Mouse (Mus musculus): ENCODE measurements at regions not wholly inside any gene's neighbourhood (a gene's known extent, or its start where the extent isn't known, plus 50 kb on each side); places are given as distances from the start of the nearest gene placed in this dataset.

GRCm38 (mm10) chr13:99723237-99723981, 177.5 kb downstream of the Cartpt start:
- no peak overlapping the region for H3K4me3 ChIP-seq
- no peak overlapping the region for H3K27ac ChIP-seq
- H3K4me2 ChIP-seq, result no peak overlapping the region
- no peaks in the 10 kb centered on the region for H3K9me3 ChIP-seq
- no peak overlapping the region for H3K9ac ChIP-seq
- H3K36me3 ChIP-seq, result no peaks in the 10 kb centered on the region
- no peaks in the 10 kb centered on the region for H3K4me1 ChIP-seq
- H3K27me3 ChIP-seq, result no peaks in the 10 kb centered on the region
- no peak for ATAC-seq (ENCODE audit: insufficient number of reproducible peaks, low FRiP score, low TSS enrichment, low read depth)
- WGBS, result 55% methylated on average over 5 of the region's 5 CpGs

- WGBS, result 68% methylated on average over 3 of the region's 3 CpGs
- no peaks in the 10 kb centered on the region for H3K9me3 ChIP-seq
- no peaks in the 10 kb centered on the region for H3K36me3 ChIP-seq
- no peak overlapping the region for H3K4me2 ChIP-seq
- ATAC-seq (ENCODE audit: insufficient number of reproducible peaks, low FRiP score, low TSS enrichment, low read depth), result no peak
- H3K27ac ChIP-seq, result no peak overlapping the region
- H3K4me3 ChIP-seq, result no peak overlapping the region
- no peaks in the 10 kb centered on the region for H3K4me1 ChIP-seq
- H3K27me3 ChIP-seq, result no peaks in the 10 kb centered on the region
- H3K9ac ChIP-seq, result no peak overlapping the region
Observed at GRCm38 (mm10) chr13:99720566-99720965, 180.3 kb downstream of the Cartpt start.

- Histone ChIP-seq H3K9me3 (no peaks in the 10 kb centered on the region), H3K4me2 (no peak overlapping the region), H3K27ac (no peak overlapping the region), H3K27me3 (no peaks in the 10 kb centered on the region), H3K4me1 (no peaks in the 10 kb centered on the region), H3K36me3 (no peaks in the 10 kb centered on the region), H3K4me3 (no peak overlapping the region), H3K9ac (no peak overlapping the region)
- WGBS, result 66% methylated on average over 3 of the region's 3 CpGs
- no peak for ATAC-seq (ENCODE audit: insufficient number of reproducible peaks, low FRiP score, low TSS enrichment, low read depth)
Observed at GRCm38 (mm10) chr13:99696559-99696890, 180.2 kb upstream of the Map1b start.

- ATAC-seq (ENCODE audit: insufficient number of reproducible peaks, low FRiP score, low TSS enrichment, low read depth), result no peak
- Histone ChIP-seq H3K4me3 (no peak overlapping the region), H3K9ac (no peak overlapping the region), H3K36me3 (no peaks in the 10 kb centered on the region), H3K4me2 (no peak overlapping the region), H3K9me3 (no peaks in the 10 kb centered on the region), H3K4me1 (no peaks in the 10 kb centered on the region), H3K27me3 (no peaks in the 10 kb centered on the region), H3K27ac (no peak overlapping the region)
- 69% methylated on average over 7 of the region's 7 CpGs for WGBS
Observed at GRCm38 (mm10) chr13:99695874-99696558, 179.7 kb upstream of the Map1b start.

GRCm38 (mm10) chr13:99679934-99680333, 163.6 kb upstream of the Map1b start:
- H3K4me1 ChIP-seq, result no peaks in the 10 kb centered on the region
- ATAC-seq (ENCODE audit: insufficient number of reproducible peaks, low FRiP score, low TSS enrichment, low read depth), result no peak
- WGBS, result 69% methylated on average over 3 of the region's 3 CpGs
- H3K9me3 ChIP-seq, result no peaks in the 10 kb centered on the region
- no peak overlapping the region for H3K4me3 ChIP-seq
- no peak overlapping the region for H3K27ac ChIP-seq
- no peaks in the 10 kb centered on the region for H3K27me3 ChIP-seq
- H3K4me2 ChIP-seq, result no peak overlapping the region
- H3K36me3 ChIP-seq, result no peaks in the 10 kb centered on the region
- H3K9ac ChIP-seq, result no peak overlapping the region

GRCm38 (mm10) chr13:99679430-99679829, 163.1 kb upstream of the Map1b start:
- no peak for ATAC-seq (ENCODE audit: insufficient number of reproducible peaks, low FRiP score, low TSS enrichment, low read depth)
- WGBS, result 41% methylated on average over 2 of the region's 2 CpGs

GRCm38 (mm10) chr13:99676393-99676792, 160.1 kb upstream of the Map1b start:
- Histone ChIP-seq H3K27ac (no peak overlapping the region), H3K9ac (no peak overlapping the region), H3K9me3 (no peaks in the 10 kb centered on the region), H3K4me2 (no peak overlapping the region), H3K27me3 (no peaks in the 10 kb centered on the region), H3K4me3 (no peak overlapping the region), H3K4me1 (no peaks in the 10 kb centered on the region), H3K36me3 (no peaks in the 10 kb centered on the region)
- ATAC-seq (ENCODE audit: insufficient number of reproducible peaks, low FRiP score, low TSS enrichment, low read depth), result no peak
- WGBS, result 16% methylated on average over 1 of the region's 1 CpGs

More at GRCm38 (mm10) chr13:99679430-99679829, 163.1 kb upstream of the Map1b start:
- Histone ChIP-seq H3K27ac (no peak overlapping the region), H3K27me3 (no peaks in the 10 kb centered on the region), H3K9me3 (no peaks in the 10 kb centered on the region), H3K9ac (no peak overlapping the region), H3K4me1 (no peaks in the 10 kb centered on the region), H3K4me3 (no peak overlapping the region), H3K4me2 (no peak overlapping the region), H3K36me3 (no peaks in the 10 kb centered on the region)

GRCm38 (mm10) chr13:99675951-99676350, 159.6 kb upstream of the Map1b start:
- H3K36me3 ChIP-seq, result no peaks in the 10 kb centered on the region
- H3K4me3 ChIP-seq, result no peak overlapping the region
- no peak for ATAC-seq (ENCODE audit: insufficient number of reproducible peaks, low FRiP score, low TSS enrichment, low read depth)
- no peak overlapping the region for H3K27ac ChIP-seq
- H3K9me3 ChIP-seq, result no peaks in the 10 kb centered on the region
- H3K4me1 ChIP-seq, result no peaks in the 10 kb centered on the region
- H3K27me3 ChIP-seq, result no peaks in the 10 kb centered on the region
- H3K4me2 ChIP-seq, result no peak overlapping the region
- WGBS, result 69% methylated on average over 5 of the region's 5 CpGs
- H3K9ac ChIP-seq, result no peak overlapping the region

- H3K9me3 ChIP-seq, result no peaks in the 10 kb centered on the region
- no peaks in the 10 kb centered on the region for H3K4me1 ChIP-seq
- 77% methylated on average over 1 of the region's 1 CpGs for WGBS
- no peaks in the 10 kb centered on the region for H3K36me3 ChIP-seq
- H3K9ac ChIP-seq, result no peak overlapping the region
- H3K4me3 ChIP-seq, result no peak overlapping the region
- no peak overlapping the region for H3K4me2 ChIP-seq
- no peak for ATAC-seq (ENCODE audit: insufficient number of reproducible peaks, low FRiP score, low TSS enrichment, low read depth)
- H3K27me3 ChIP-seq, result no peaks in the 10 kb centered on the region
- no peak overlapping the region for H3K27ac ChIP-seq
Observed at GRCm38 (mm10) chr13:99672714-99673113, 156.4 kb upstream of the Map1b start.

- H3K4me1 ChIP-seq, result no peaks in the 10 kb centered on the region
- ATAC-seq (ENCODE audit: insufficient number of reproducible peaks, low FRiP score, low TSS enrichment, low read depth), result no peak
- H3K27me3 ChIP-seq, result no peaks in the 10 kb centered on the region
- no peaks in the 10 kb centered on the region for H3K36me3 ChIP-seq
- no peak overlapping the region for H3K4me3 ChIP-seq
- H3K9me3 ChIP-seq, result no peaks in the 10 kb centered on the region
- H3K9ac ChIP-seq, result no peak overlapping the region
- H3K4me2 ChIP-seq, result no peak overlapping the region
- no peak overlapping the region for H3K27ac ChIP-seq
- 70% methylated on average over 10 of the region's 10 CpGs for WGBS
Observed at GRCm38 (mm10) chr13:99671747-99672146, 155.4 kb upstream of the Map1b start.

GRCm38 (mm10) chr13:99669987-99670534, 153.7 kb upstream of the Map1b start:
- H3K4me2 ChIP-seq, result no peak overlapping the region
- no peak for ATAC-seq (ENCODE audit: insufficient number of reproducible peaks, low FRiP score, low TSS enrichment, low read depth)
- H3K27ac ChIP-seq, result no peak overlapping the region
- no peak overlapping the region for H3K9ac ChIP-seq
- no peaks in the 10 kb centered on the region for H3K36me3 ChIP-seq
- no peaks in the 10 kb centered on the region for H3K9me3 ChIP-seq
- no peaks in the 10 kb centered on the region for H3K27me3 ChIP-seq
- no peaks in the 10 kb centered on the region for H3K4me1 ChIP-seq
- no peak overlapping the region for H3K4me3 ChIP-seq
- WGBS, result 83% methylated on average over 8 of the region's 8 CpGs

GRCm38 (mm10) chr13:99668613-99669012, 152.3 kb upstream of the Map1b start:
- no peak overlapping the region for H3K4me3 ChIP-seq
- no peak overlapping the region for H3K4me2 ChIP-seq
- H3K27ac ChIP-seq, result no peak overlapping the region
- H3K4me1 ChIP-seq, result no peaks in the 10 kb centered on the region
- 51% methylated on average over 8 of the region's 8 CpGs for WGBS
- H3K36me3 ChIP-seq, result no peaks in the 10 kb centered on the region
- H3K27me3 ChIP-seq, result no peaks in the 10 kb centered on the region
- H3K9me3 ChIP-seq, result no peaks in the 10 kb centered on the region
- no peak overlapping the region for H3K9ac ChIP-seq
- ATAC-seq (ENCODE audit: insufficient number of reproducible peaks, low FRiP score, low TSS enrichment, low read depth), result no peak
